Mouse (Mus musculus) cerebellum, postnatal 10 days (tissue): ENCODE measurements around the gene Plekhm3.
A peak's percentile ranks its signal among the peaks of the same experiment; 100 is the strongest.

Experiments used
- DNase-seq, 2 experiments: peaks; one replicate each; pipeline ENCODE4 v3.0.0; 2021; ENCODE audit warnings: mixed read lengths in 2 of 2

The Plekhm3 gene

DNA sequence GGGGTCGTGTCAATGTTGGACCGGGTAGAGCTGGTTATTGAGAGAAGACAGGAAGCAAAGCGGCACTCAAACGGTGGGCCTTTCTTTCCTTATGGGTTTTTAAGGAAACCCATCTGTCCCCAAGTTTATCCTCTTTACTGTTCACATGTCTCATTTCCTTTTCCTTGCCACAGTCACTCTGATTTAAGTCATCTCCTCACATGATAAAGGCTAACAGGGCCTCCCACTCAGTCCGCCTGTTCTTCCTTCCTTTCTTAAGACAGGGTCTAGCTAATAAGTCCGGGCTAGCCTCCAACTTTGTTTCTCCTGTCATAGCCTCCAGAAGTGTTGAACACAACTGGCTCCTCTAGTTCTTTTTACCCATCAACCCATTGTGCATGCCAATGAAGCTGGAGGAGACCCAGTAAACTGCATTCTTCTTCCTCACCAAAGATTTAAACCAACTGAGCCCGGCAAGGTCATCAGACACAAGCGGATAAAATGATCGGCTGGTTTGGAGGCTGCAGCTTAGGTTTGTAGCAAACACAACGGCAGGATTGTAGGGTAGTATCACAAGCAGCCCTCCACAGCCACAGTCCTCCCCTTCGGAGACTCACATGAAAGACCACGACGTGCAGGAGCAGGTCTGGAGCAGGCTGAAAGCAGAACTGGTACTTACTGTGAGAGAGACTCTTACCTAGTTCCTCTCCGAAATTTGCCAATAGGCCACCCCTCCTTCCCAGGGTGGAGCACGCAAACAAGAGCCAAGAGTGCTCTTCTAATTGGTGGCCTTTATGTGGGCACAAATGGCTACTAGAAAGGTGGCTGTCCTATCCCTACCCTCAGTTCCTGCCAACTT is 29.0 kb downstream of the Plekhm3 start:
- no peak for DNase-seq

DNA sequence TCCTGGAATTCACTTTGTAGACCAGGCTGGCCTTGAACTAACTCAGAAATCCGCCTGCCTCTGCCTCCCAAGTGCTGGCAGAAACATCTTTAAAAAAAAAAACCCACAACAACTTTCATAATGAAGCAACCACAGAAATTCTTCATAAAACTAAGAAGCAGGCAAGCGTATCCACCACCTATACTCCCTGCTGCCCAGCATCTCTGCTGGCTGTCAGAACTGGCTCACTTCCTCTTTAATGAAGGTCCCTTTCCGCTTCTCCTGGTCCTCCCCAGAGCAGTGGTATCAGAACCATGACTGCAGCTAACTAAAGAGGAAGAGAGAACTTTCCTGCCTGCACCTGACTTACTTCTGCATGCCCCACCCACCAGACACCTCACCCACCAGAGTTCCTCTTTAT is 31.0 kb downstream of the Plekhm3 start:
- no peak for DNase-seq

- DNase-seq, result no peak
These were observed 32.3 kb downstream of the Plekhm3 start for GRCm38 (mm10) chr1:64924283-64924682.

- DNase-seq, result peak; percentile 50 to 70
These were observed 37.7 kb downstream of the Plekhm3 start for GRCm38 (mm10) chr1:64918810-64919528.

DNA sequence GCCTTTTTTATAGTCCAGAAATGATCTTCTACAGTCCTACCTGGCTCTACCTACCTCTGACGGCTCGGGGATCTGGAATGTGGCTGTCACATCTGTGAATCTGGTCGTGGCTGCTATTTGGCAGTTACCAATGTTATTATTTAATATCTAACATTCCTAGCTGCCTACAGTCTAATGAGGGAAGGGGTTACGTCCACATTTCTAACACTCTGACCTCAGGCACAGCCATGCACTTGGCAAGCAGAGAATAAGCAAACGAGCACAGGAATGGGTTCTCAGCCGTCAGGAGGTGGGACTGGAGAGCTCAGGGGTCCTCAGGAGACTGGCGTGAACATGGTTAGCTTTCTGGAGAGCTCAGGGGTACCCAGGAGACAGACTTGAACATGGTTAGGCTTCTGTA is 38.7 kb downstream of the Plekhm3 start:
- no peak for DNase-seq

DNA sequence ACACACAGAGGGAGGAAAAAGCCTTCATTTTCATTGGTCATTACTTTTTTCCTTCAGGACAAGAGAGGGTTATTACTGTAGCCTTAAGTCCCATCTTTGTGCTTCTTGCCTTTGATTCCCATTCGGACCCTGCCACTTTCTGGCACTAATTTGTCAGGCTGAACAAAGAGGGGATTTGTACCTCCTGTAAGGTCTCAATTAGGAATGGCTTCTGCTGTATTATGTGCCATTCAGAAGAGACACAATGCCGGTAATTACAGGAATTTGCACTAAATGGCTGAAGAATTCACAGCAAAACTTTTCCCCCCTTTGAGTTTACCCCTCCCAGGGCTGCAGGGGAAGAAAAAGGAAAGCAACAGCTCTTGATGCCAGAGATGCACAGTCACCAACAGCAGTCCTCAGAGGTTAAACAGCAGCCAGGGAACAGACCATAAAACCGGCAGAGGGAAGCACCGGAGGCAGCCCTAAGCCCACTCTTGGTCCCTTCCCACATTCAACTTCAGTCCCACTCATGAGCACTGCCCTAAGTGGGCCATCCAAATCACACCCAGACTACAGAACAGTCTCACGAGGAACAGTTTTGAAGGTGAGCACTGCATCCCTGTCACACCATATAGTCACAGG is 39.6 kb downstream of the Plekhm3 start:
- DNase-seq, result no peak

- DNase-seq, result peak in 1 of 2 experiments; percentile 18
These were observed 42.3 kb downstream of the Plekhm3 start for GRCm38 (mm10) chr1:64914356-64914755.

DNA sequence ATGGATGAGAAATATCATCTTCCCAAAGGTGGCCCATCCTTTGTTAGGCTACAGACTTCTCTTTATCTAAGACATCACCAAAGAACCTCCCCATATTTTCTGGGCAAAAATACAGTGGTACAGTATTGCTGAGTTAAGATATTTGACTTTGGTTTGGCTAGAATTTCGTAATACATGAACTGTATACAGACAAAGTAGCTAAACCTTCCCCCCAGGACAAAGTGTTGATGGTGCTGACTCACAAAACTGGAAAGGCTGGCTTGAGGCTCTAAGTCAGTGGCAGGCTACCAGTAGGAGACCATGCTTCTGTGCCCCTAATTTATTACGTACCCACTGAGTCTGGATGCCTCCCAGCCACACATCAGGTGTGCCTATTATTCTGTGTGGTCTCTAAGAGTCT is 48.9 kb downstream of the Plekhm3 start:
- DNase-seq, result peak in 1 of 2 experiments; percentile 26

- DNase-seq, result no peak
These were observed 50.4 kb downstream of the Plekhm3 start for GRCm38 (mm10) chr1:64906226-64906625.

- DNase-seq, result no peak
These were observed 53.2 kb downstream of the Plekhm3 start for GRCm38 (mm10) chr1:64903415-64903814.

- DNase-seq, result no peak
These were observed 53.8 kb downstream of the Plekhm3 start for GRCm38 (mm10) chr1:64902804-64903203.

GRCm38 (mm10) chr1:64899763-64900162 is 56.9 kb downstream of the Plekhm3 start:
- DNase-seq, result no peak

- DNase-seq, result no peak
These were observed 59.1 kb downstream of the Plekhm3 start for GRCm38 (mm10) chr1:64897485-64897884.

DNA sequence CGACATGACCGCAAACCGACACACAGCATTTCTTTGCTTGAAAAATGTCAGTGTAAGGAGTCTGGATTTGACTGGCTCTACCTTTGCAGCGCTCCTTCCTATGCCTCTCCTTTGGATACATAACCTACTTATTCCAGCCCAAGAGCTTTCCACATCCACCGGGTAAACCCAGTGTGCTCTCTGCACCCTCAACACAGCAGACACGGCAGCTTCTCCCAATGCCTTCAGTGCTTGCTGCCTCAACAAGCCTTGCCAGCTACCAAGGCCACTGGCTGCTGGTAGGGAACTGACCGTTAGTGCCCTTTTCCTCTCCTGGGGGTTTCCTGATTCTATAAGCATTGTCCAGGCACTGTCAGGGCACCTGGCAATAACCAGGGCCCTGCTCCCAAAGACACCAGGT is 62.8 kb downstream of the Plekhm3 start:
- no peak for DNase-seq

DNA sequence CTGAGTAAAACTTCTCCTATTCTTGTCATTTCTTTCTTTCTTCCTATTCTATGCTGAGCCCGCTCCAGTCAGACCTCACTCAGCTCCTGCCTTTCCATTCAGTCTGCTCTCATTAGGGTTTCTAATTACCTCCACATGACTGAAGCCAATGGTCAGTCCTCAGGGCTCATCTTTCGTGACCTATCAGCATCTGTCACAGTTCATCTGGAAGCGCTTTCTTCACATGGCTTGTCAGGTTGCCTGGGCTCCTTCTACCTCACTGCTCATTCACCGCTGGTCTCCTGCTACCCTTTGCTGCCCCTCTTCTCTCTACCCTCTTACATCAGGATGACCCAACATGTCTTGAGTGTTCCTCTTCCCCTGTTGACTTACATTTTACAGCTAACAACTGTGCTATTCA is 65.3 kb downstream of the Plekhm3 start:
- DNase-seq, result no peak

GRCm38 (mm10) chr1:64887502-64888203 is 69.0 kb downstream of the Plekhm3 start:
- DNase-seq, result no peak

GRCm38 (mm10) chr1:64886718-64887117 is 69.9 kb downstream of the Plekhm3 start:
- no peak for DNase-seq

- no peak for DNase-seq
These were observed 71.3 kb downstream of the Plekhm3 start for GRCm38 (mm10) chr1:64885328-64885727.

DNA sequence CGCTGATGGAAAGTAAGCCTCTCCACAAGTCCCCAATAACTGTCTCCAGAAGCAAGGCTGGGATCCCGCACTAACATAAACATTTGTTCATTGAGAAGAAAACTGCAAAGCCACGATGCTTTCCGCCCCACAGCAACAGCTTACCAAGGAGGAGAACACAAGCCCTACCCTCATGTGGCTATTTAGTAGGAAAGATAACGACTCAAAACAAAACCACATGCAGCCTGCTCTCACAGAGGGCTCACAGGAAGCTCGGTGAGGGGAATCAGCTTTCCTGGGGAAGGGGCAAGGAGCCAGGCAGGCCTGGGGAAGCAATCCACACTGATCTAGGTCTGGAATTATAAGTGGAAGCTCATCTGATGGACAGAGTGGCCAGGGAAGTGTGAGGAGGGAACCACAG is 72.6 kb downstream of the Plekhm3 start:
- DNase-seq, result no peak

DNA sequence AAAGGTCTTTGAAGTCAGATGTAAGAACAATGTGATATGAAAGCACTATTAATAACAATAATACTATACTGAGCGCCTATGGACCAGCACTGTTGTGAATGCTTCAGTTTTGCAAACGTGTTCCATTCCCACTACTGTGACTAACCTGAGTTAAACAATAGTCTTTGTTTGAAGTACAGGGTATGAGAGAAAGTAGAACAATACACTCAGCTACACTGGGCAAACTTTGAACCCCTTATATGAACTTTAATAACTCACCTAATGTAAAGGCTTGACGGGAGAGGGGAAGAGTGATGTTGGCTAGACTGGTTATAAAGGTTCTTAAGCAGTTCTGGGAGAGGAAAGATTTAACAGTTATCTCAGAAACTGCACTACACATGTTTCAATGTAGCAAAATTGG is 76.0 kb downstream of the Plekhm3 start:
- DNase-seq, result no peak

DNA sequence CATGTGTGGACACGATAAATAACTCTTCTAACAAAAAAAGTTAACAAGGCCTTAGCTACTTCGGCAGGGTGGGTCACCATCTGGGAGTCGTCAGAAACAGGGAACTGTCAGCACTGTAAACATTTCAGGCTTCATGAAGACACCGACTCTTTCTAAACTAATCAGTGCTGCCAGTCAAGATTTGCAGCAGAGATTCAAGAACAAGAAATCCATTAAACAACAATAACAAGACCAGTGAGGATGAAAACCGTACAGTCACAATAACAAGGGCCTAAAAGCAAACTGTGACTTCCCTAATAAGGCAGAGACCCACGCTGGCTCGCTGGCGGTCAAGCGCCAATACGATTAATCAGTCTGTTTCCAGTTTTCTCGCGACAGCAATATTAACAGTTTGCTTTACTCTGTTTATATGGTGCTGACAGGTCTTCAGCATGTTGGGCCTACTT is 77.8 kb downstream of the Plekhm3 start:
- no peak for DNase-seq

DNA sequence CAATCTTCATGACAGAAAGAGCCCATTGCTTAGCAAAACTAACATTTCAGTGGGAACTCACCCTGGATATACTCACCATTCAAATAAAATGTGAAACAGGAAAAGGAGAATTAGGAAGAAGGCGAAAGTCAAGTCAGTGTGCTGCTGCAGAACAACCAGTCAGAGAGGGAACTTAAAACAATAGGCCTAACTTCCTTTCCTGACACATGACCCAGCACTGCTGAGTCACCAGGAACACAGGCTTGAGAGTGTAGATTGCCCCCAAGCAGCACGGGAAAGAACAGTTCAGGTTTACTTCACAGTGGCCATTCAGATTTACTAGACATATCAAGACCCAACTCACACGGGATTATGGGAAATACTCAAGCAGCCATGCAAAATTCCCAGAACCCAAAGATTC is 80.3 kb downstream of the Plekhm3 start:
- DNase-seq, result no peak

DNA sequence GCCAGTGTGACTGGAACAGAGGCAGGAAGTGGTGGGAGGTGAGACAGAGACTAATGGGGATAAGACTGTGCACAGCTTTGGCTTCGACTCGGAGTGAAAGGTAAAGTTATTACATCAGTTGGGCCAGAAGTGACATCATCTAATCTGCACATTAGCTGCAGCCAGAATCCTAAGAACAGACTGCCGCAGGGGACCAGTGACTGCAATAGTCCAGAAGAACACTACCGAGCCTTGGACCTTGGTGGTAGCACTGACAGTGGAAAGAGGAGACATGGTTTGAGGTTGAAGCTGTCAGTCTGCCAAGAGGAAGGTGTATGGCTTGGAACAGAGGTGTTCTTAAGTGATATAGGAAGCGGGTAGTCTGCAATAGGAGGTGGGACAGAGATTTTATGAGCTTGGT is 80.9 kb downstream of the Plekhm3 start:
- no peak for DNase-seq
